Mouse (Mus musculus) liver, adult 2 months (tissue): Measurements from ENCODE around the gene St7. TPM values are rescaled to one million over a fixed set of nuclear protein-coding genes. Genes with fewer than 3 reads are reported as not detected.
A peak's percentile ranks its signal among the peaks of the same experiment; 100 is the strongest.

Experiments used
- DNase-seq: peaks from one replicate; pipeline ENCODE4 v3.0.0-alpha.2; 2011; ENCODE audit warnings: low read depth, low spot score; ENCODE audit errors: extremely low read depth
- H3K27ac ChIP-seq: fragments of 200-500 bp; replicated peaks from 2 replicates; pipeline ENCODE4 v1.5.1; 2012; ENCODE audit warnings: low read depth, mild to moderate bottlenecking, control low read depth, inconsistent platforms, low read length; ENCODE audit not compliant: insufficient read depth
- H3K27me3 ChIP-seq: fragments of 200-500 bp; 2 replicates; pipeline ENCODE4 v1.6.1; 2012; ENCODE audit warnings: mild to moderate bottlenecking, moderate library complexity, low read length, inconsistent platforms; ENCODE audit not compliant: control insufficient read depth, insufficient read depth
- H3K36me3 ChIP-seq: fragments of 200-500 bp; 2 replicates; pipeline ENCODE4 v1.6.1; 2012; ENCODE audit warnings: low read length, inconsistent platforms; ENCODE audit not compliant: control insufficient read depth, insufficient read depth
- H3K4me1 ChIP-seq: fragments of 200-500 bp; 2 replicates; pipeline ENCODE4 v1.6.1; 2011; ENCODE audit warnings: low read length; ENCODE audit not compliant: control insufficient read depth, insufficient read depth
- H3K4me3 ChIP-seq: fragments of 200-500 bp; 2 replicates; pipeline ENCODE4 v1.5.1; 2011; ENCODE audit warnings: low read depth, mild to moderate bottlenecking, control low read depth, low read length, moderate library complexity; ENCODE audit not compliant: insufficient read depth
- H3K79me2 ChIP-seq: fragments of 200-500 bp; 2 replicates; pipeline ENCODE4 v1.6.1; 2012; ENCODE audit warnings: inconsistent platforms, mild to moderate bottlenecking, low read length, moderate library complexity; ENCODE audit not compliant: control insufficient read depth, insufficient read depth
- H3K9ac ChIP-seq: fragments of 200-500 bp; 2 replicates; pipeline ENCODE4 v1.6.1; 2012; ENCODE audit warnings: low read depth, mild to moderate bottlenecking, control low read depth, inconsistent platforms, low read length
- CTCF ChIP-seq: fragments of 200-500 bp; IDR thresholded peaks from 2 replicates; pipeline ENCODE4 v1.5.1; 2011; ENCODE audit warnings: low read depth, low read length, control low read depth
- POLR2A ChIP-seq: fragments of 200-500 bp; IDR thresholded peaks from 2 replicates; pipeline ENCODE4 v1.6.1; 2011; ENCODE audit warnings: low read length, control low read depth; ENCODE audit not compliant: insufficient read depth; ENCODE audit errors: extremely low read depth
- WGBS: fragments of 180-500 bp; shearing (Covaris S2); methylation state at CpG from one replicate; pipeline ENCODE4 v1.1.7; 2018; 5-methylcytosine and 5-hydroxymethylcytosine counted together
- polyA plus RNA-seq: library from polyadenylated mRNA; depleted of rRNA; stranded (reverse); fragments of >200 nt; gene quantifications from 2 replicates; pipeline ENCODE4 v1.2.3, GENCODE M21; 2012; rRNA removed
- total RNA-seq: library from RNA; depleted of rRNA; stranded (reverse); fragments of >200 nt; gene quantifications from 2 replicates; pipeline ENCODE4 v1.2.3, GENCODE M21; 2014; rRNA removed

St7 gene
- total and polyA plus RNA-seq, 2 experiments: 5.7 to 8.8 TPM

GRCm38 (mm10) chr6:17977165-17977564 lies 284.4 kb downstream of the St7 start:
- TF ChIP-seq POLR2A: no peak
- TF ChIP-seq CTCF: no peak
- no peak for DNase-seq
- Histone ChIP-seq H3K36me3 (no peaks in the 10 kb centered on the region), H3K27me3 (0 out of 2 replicates have a peak, but pooled peaks cover 2% of the 10 kb centered on the region), H3K4me1 (no peaks in the 10 kb centered on the region), H3K27ac (no peak overlapping the region), H3K9ac (no peak overlapping the region), H3K79me2 (no peaks in the 10 kb centered on the region), H3K4me3 (no peak overlapping the region)
- WGBS: 55% methylated on average over 1 of the region's 1 CpGs

GRCm38 (mm10) chr6:17978324-17978723 lies 285.6 kb downstream of the St7 start:
- H3K9ac ChIP-seq: no peak overlapping the region
- DNase-seq: no peak
- no peak overlapping the region for H3K27ac ChIP-seq
- H3K79me2 ChIP-seq: no peaks in the 10 kb centered on the region
- no peak for TF ChIP-seq POLR2A
- TF ChIP-seq CTCF: no peak
- H3K4me1 ChIP-seq: no peaks in the 10 kb centered on the region
- 74% methylated on average over 5 of the region's 5 CpGs for WGBS
- no peaks in the 10 kb centered on the region for H3K36me3 ChIP-seq
- H3K27me3 ChIP-seq: 0 out of 2 replicates have a peak, but pooled peaks cover 2% of the 10 kb centered on the region
- no peak overlapping the region for H3K4me3 ChIP-seq

GRCm38 (mm10) chr6:17978881-17979280 lies 286.1 kb downstream of the St7 start:
- Histone ChIP-seq H3K27me3 (0 out of 2 replicates have a peak, but pooled peaks cover 2% of the 10 kb centered on the region), H3K27ac (no peak overlapping the region), H3K36me3 (no peaks in the 10 kb centered on the region), H3K4me3 (no peak overlapping the region), H3K9ac (no peak overlapping the region), H3K4me1 (no peaks in the 10 kb centered on the region), H3K79me2 (no peaks in the 10 kb centered on the region)
- TF ChIP-seq CTCF: no peak
- no peak for TF ChIP-seq POLR2A
- DNase-seq: no peak
- WGBS: 76% methylated on average over 3 of the region's 3 CpGs

DNA sequence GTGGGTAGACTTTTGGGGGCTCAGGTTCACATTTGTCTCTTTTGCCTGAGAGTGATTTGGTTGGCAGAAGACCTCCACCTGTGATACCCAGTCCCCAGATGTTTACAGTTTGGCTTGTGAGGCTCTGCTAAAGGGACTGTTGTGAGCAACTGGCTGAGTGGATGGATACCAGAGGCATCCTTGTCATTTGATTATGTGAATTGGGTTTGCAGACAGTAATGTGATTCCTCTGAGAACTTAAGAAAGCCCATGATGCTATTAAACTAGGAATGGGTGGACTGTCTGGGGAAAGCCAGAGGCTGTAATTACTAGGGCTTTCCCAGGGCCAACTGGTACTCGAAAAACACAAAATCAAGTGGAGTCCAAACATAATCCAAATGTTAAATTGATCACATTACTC lies 286.6 kb downstream of the St7 start:
- DNase-seq: no peak
- 71% methylated on average over 1 of the region's 1 CpGs for WGBS
- Histone ChIP-seq H3K27ac (no peak overlapping the region), H3K79me2 (no peaks in the 10 kb centered on the region), H3K27me3 (0 out of 2 replicates have a peak, but pooled peaks cover 2% of the 10 kb centered on the region), H3K4me3 (no peak overlapping the region), H3K4me1 (no peaks in the 10 kb centered on the region), H3K9ac (no peak overlapping the region), H3K36me3 (no peaks in the 10 kb centered on the region)
- TF ChIP-seq POLR2A (no peak), CTCF (no peak)

GRCm38 (mm10) chr6:17990173-17991028 lies 297.7 kb downstream of the St7 start:
- no peak for DNase-seq
- H3K4me1 ChIP-seq: no peaks in the 10 kb centered on the region; the same call in 1 of the 2 replicates
- no peaks in the 10 kb centered on the region for H3K36me3 ChIP-seq
- no peaks in the 10 kb centered on the region for H3K79me2 ChIP-seq
- WGBS: 83% methylated on average over 9 of the region's 9 CpGs
- no peak overlapping the region for H3K9ac ChIP-seq
- H3K27me3 ChIP-seq: 0 out of 2 replicates have a peak, but pooled peaks cover 2% of the 10 kb centered on the region
- H3K4me3 ChIP-seq: no peak overlapping the region
- TF ChIP-seq POLR2A: no peak
- no peak for TF ChIP-seq CTCF
- H3K27ac ChIP-seq: no peak overlapping the region

GRCm38 (mm10) chr6:17991625-17992024 lies 298.9 kb downstream of the St7 start:
- Histone ChIP-seq H3K36me3 (no peaks in the 10 kb centered on the region), H3K27ac (no peak overlapping the region), H3K27me3 (0 out of 2 replicates have a peak, but pooled peaks cover 2% of the 10 kb centered on the region), H3K9ac (no peak overlapping the region), H3K4me1 (no peaks in the 10 kb centered on the region; the same call in 1 of the 2 replicates), H3K4me3 (no peak overlapping the region), H3K79me2 (no peaks in the 10 kb centered on the region)
- WGBS: 66% methylated on average over 7 of the region's 7 CpGs
- no peak for TF ChIP-seq POLR2A
- TF ChIP-seq CTCF: no peak
- DNase-seq: peak; percentile 12

Other genes starting within 250 kb of the St7 start
- 67.7 and 72.0 TPM in 2 replicates for gene Met, start 229.1 kb upstream of the St7 start, total RNA-seq
- gene Met, start 229.1 kb upstream of the St7 start, polyA plus RNA-seq: 13.5 and 13.9 TPM in 2 replicates
- gene Capza2, start 56.7 kb upstream of the St7 start, total RNA-seq: 71.2 and 80.9 TPM in 2 replicates
- gene Capza2, start 56.7 kb upstream of the St7 start, polyA plus RNA-seq: 7.7 and 9.4 TPM in 2 replicates